Mouse (Mus musculus) heart, postnatal 0 days (tissue): Measurements from ENCODE around the gene Fzd2.

Experiments used
- CTCF ChIP-seq: IDR thresholded peaks from 2 replicates; pipeline ENCODE4 v1.5.1; 2016; ENCODE audit warnings: antibody characterized with exemption, control low read depth, low read depth
- EP300 ChIP-seq: IDR thresholded peaks from 2 replicates; pipeline ENCODE4 v1.6.1; 2016; ENCODE audit warnings: antibody characterized with exemption, low read depth

- TF ChIP-seq CTCF, result peak; percentile 93
- TF ChIP-seq EP300, result no peak
Observed at GRCm38 (mm10) chr11:102572866-102573663, 31.1 kb upstream of the Fzd2 start.
